Mouse (Mus musculus) WW6 (cell line): ENCODE measurements at regions not wholly inside any gene's neighbourhood (a gene's known extent, or its start where the extent isn't known, plus 50 kb on each side); places are given as distances from the start of the nearest gene placed in this dataset.

Source experiments
- DNase-seq: peaks from one replicate; pipeline ENCODE4 v3.0.0-alpha.2; 2013; ENCODE audit warnings: low read depth, low spot score

- no peak for DNase-seq
Observed at GRCm38 (mm10) chr15:97188545-97188944, 58.4 kb upstream of the Pced1b start.

GRCm38 (mm10) chr15:97187831-97188230 lies 59.1 kb upstream of the Pced1b start:
- DNase-seq = no peak

GRCm38 (mm10) chr15:97186034-97186433 lies 60.9 kb upstream of the Pced1b start:
- DNase-seq = no peak

- DNase-seq = no peak
Observed at GRCm38 (mm10) chr15:97182617-97183038, 64.3 kb upstream of the Pced1b start.

- no peak for DNase-seq
Observed at GRCm38 (mm10) chr15:97180970-97181669, 65.8 kb upstream of the Pced1b start.

- no peak for DNase-seq
Observed at GRCm38 (mm10) chr15:97178286-97178685, 68.6 kb upstream of the Pced1b start.

GRCm38 (mm10) chr15:97177806-97178205 lies 69.1 kb upstream of the Pced1b start:
- no peak for DNase-seq

- DNase-seq = no peak
Observed at GRCm38 (mm10) chr15:97174989-97175388, 71.9 kb upstream of the Pced1b start.

GRCm38 (mm10) chr15:97173233-97173632 lies 73.7 kb upstream of the Pced1b start:
- peak; percentile 47 for DNase-seq

GRCm38 (mm10) chr15:97170074-97170473 lies 76.8 kb upstream of the Pced1b start:
- no peak for DNase-seq

- no peak for DNase-seq
Observed at GRCm38 (mm10) chr15:97169381-97169780, 77.5 kb upstream of the Pced1b start.

GRCm38 (mm10) chr15:97167116-97167515 lies 79.8 kb upstream of the Pced1b start:
- peak; percentile 31 for DNase-seq

GRCm38 (mm10) chr15:97164616-97165015 lies 82.3 kb upstream of the Pced1b start:
- no peak for DNase-seq

- DNase-seq = no peak
Observed at GRCm38 (mm10) chr15:97163971-97164370, 82.9 kb upstream of the Pced1b start.

- DNase-seq = no peak
Observed at GRCm38 (mm10) chr15:97163090-97163489, 83.8 kb upstream of the Pced1b start.

- no peak for DNase-seq
Observed at GRCm38 (mm10) chr15:97162305-97162704, 84.6 kb upstream of the Pced1b start.

GRCm38 (mm10) chr15:97161530-97161929 lies 85.4 kb upstream of the Pced1b start:
- DNase-seq = no peak

GRCm38 (mm10) chr15:97152354-97152753 lies 94.6 kb upstream of the Pced1b start:
- no peak for DNase-seq

GRCm38 (mm10) chr15:97151793-97152192 lies 95.1 kb upstream of the Pced1b start:
- DNase-seq = no peak

GRCm38 (mm10) chr15:97150983-97151735 lies 95.4 kb upstream of the Slc38a4 start:
- no peak for DNase-seq

- DNase-seq = no peak
Observed at GRCm38 (mm10) chr15:97141958-97142357, 86.2 kb upstream of the Slc38a4 start.

- no peak for DNase-seq
Observed at GRCm38 (mm10) chr15:97138265-97138664, 82.5 kb upstream of the Slc38a4 start.

- peak; percentile 48 for DNase-seq
Observed at GRCm38 (mm10) chr15:97135291-97135690, 79.5 kb upstream of the Slc38a4 start.
